Mouse (Mus musculus) forebrain, embryonic 13.5 days (tissue): ENCODE measurements around the gene Shisa6. TPM values are rescaled to one million over a fixed set of nuclear protein-coding genes. Genes with fewer than 3 reads are reported as not detected.
"Not testable (repeated sequence)": the region's sequence is repeated elsewhere in the genome, so short reads cannot be mapped to it uniquely, and the experiment has no call there.

Experiments
- ATAC-seq: fragments of 200-750 bp; cut with Nextera tagmentation; 2 replicates; pipeline ENCODE4 v1.8.0; 2017
- H3K27ac ChIP-seq: fragments of 300-500 bp; sonication (generic); 2 replicates; pipeline ENCODE4 v1.5.1; 2015; ENCODE audit warnings: inconsistent platforms, mild to moderate bottlenecking, moderate library complexity
- H3K27me3 ChIP-seq: fragments of 300-500 bp; sonication (generic); 2 replicates; pipeline ENCODE4 v1.6.1; 2015; ENCODE audit warnings: mild to moderate bottlenecking, inconsistent platforms
- H3K36me3 ChIP-seq: fragments of 300-500 bp; sonication (generic); 2 replicates; pipeline ENCODE4 v1.6.1; 2015; ENCODE audit warnings: mild to moderate bottlenecking, inconsistent platforms; ENCODE audit not compliant: poor library complexity, severe bottlenecking
- H3K4me1 ChIP-seq: fragments of 300-500 bp; sonication (generic); 2 replicates; pipeline ENCODE4 v1.6.1; 2015; ENCODE audit warnings: inconsistent platforms
- H3K4me2 ChIP-seq: fragments of 300-500 bp; sonication (generic); 2 replicates; pipeline ENCODE4 v1.6.1; 2015; ENCODE audit warnings: inconsistent platforms, mild to moderate bottlenecking, moderate library complexity
- H3K4me3 ChIP-seq: fragments of 300-500 bp; sonication (generic); 2 replicates; pipeline ENCODE4 v1.5.1; 2015; ENCODE audit warnings: mild to moderate bottlenecking, inconsistent platforms
- H3K9ac ChIP-seq: fragments of 300-500 bp; sonication (generic); 2 replicates; pipeline ENCODE4 v1.6.1; 2015; ENCODE audit warnings: mild to moderate bottlenecking, inconsistent platforms
- H3K9me3 ChIP-seq: fragments of 300-500 bp; sonication (generic); replicated peaks from 2 replicates; pipeline ENCODE4 v1.6.1; 2016; ENCODE audit warnings: inconsistent platforms
- WGBS: fragments of 180-500 bp; shearing (Covaris S2); methylation state at CpG from one replicate; pipeline ENCODE4 v1.1.7; 2015; 5-methylcytosine and 5-hydroxymethylcytosine counted together
- polyA plus RNA-seq: library from polyadenylated mRNA; unstranded; fragments of >200 nt; fragmentation: Nextera tagmentation; extraction: Ambion mirVana; gene quantifications from 2 replicates; pipeline ENCODE4 v1.2.1, GENCODE M21; 2015

Shisa6 gene
- polyA plus RNA-seq, 1 experiment from 2014 or later = 1.7 TPM

GRCm38 (mm10) chr11:66442631-66443030 lies 83.1 kb downstream of the Shisa6 start:
- no peaks in the 10 kb centered on the region for H3K9me3 ChIP-seq
- H3K4me1 ChIP-seq = 0 out of 2 replicates have a peak, but pooled peaks cover 2% of the 10 kb centered on the region
- no peaks in the 10 kb centered on the region for H3K36me3 ChIP-seq
- no peak overlapping the region for H3K9ac ChIP-seq
- H3K4me3 ChIP-seq = no peak overlapping the region
- no peak overlapping the region for H3K4me2 ChIP-seq
- H3K27me3 ChIP-seq = no peaks in the 10 kb centered on the region
- WGBS = 5% methylated on average over 5 of the region's 5 CpGs
- no peak overlapping the region for H3K27ac ChIP-seq
- no peak for ATAC-seq

- no peak overlapping the region for H3K9ac ChIP-seq
- H3K4me2 ChIP-seq = no peak overlapping the region
- ATAC-seq = no peak
- WGBS = 94% methylated on average over 6 of the region's 6 CpGs
- H3K4me1 ChIP-seq = no peaks in the 10 kb centered on the region
- H3K4me3 ChIP-seq = no peak overlapping the region
- H3K27ac ChIP-seq = no peak overlapping the region
- no peaks in the 10 kb centered on the region for H3K9me3 ChIP-seq
- H3K27me3 ChIP-seq = no peaks in the 10 kb centered on the region
- no peaks in the 10 kb centered on the region for H3K36me3 ChIP-seq
Observed at GRCm38 (mm10) chr11:66426129-66426528, 99.6 kb downstream of the Shisa6 start.

DNA sequence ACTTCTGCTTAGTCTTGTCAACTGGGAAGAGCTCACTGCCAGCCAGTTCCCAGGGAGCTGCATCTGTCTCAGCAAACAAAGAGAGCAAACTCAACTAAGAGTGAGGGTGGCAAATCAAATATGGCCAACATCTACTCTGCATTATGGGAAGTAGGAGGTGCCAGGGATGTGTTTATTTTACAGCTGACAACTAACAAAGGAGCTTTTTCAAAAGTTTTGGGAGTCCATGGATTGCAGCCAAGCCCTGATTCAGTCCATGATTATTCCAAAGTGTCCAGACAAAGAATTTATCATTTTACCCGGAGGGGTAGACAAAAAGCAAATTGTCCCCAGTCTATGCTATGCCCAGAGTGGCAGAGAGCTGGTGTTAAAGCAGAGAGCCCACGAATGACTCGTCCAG lies 107.5 kb downstream of the Shisa6 start:
- ATAC-seq = no peak
- H3K36me3 ChIP-seq = no peaks in the 10 kb centered on the region
- no peak overlapping the region for H3K4me3 ChIP-seq
- H3K9ac ChIP-seq = no peak overlapping the region
- peaks cover 11% of the 10 kb centered on the region for H3K4me1 ChIP-seq
- no peak overlapping the region for H3K27ac ChIP-seq
- no peaks in the 10 kb centered on the region for H3K9me3 ChIP-seq
- H3K27me3 ChIP-seq = no peaks in the 10 kb centered on the region
- H3K4me2 ChIP-seq = no peak overlapping the region
- 38% methylated on average over 3 of the region's 3 CpGs for WGBS

GRCm38 (mm10) chr11:66408721-66409120 lies 117.0 kb downstream of the Shisa6 start:
- H3K9me3 ChIP-seq, H3K4me2 ChIP-seq, H3K36me3 ChIP-seq, H3K27ac ChIP-seq, H3K9ac ChIP-seq, H3K27me3 ChIP-seq, H3K4me3 ChIP-seq, H3K4me1 ChIP-seq, ATAC-seq: not testable (repeated sequence)
- 91% methylated on average over 6 of the region's 6 CpGs for WGBS

- no peak overlapping the region for H3K27ac ChIP-seq
- WGBS = 55% methylated on average over 7 of the region's 7 CpGs
- no peak overlapping the region for H3K4me3 ChIP-seq
- no peak overlapping the region for H3K9ac ChIP-seq
- no peaks in the 10 kb centered on the region for H3K9me3 ChIP-seq
- H3K36me3 ChIP-seq = no peaks in the 10 kb centered on the region
- H3K4me1 ChIP-seq = peaks cover 6% of the 10 kb centered on the region; the same call in 1 of the 2 replicates
- no peaks in the 10 kb centered on the region for H3K27me3 ChIP-seq
- H3K4me2 ChIP-seq = no peak overlapping the region
- ATAC-seq = no peak
Observed at GRCm38 (mm10) chr11:66400036-66400435, 125.7 kb downstream of the Shisa6 start.

DNA sequence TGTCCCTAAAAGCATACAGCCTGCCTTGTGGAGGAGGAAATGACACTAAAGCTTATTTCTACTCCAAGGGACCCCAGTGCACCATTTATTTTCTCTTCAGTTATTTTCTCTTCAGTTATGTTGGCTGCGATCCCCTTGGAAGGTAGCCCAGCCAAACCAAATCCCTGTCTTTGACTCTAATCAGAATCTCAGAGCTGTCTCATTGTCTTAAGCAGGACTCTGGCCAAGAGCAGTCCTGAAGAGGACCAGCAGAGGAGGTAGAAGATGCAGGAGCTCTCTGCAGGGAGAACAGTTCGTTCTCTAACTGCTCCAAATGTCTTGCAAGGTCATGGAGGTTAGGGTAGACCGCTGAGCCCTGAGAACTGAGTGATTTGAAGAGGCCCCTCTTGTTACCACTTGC lies 138.2 kb downstream of the Shisa6 start:
- no peaks in the 10 kb centered on the region for H3K36me3 ChIP-seq
- H3K27ac ChIP-seq = no peak overlapping the region
- no peak overlapping the region for H3K4me3 ChIP-seq
- H3K4me1 ChIP-seq = peaks cover 6% of the 10 kb centered on the region; the same call in 1 of the 2 replicates
- no peak overlapping the region for H3K4me2 ChIP-seq
- WGBS = 70% methylated on average over 3 of the region's 3 CpGs
- no peaks in the 10 kb centered on the region for H3K9me3 ChIP-seq
- H3K9ac ChIP-seq = no peak overlapping the region
- no peaks in the 10 kb centered on the region for H3K27me3 ChIP-seq
- no peak for ATAC-seq

GRCm38 (mm10) chr11:66371796-66372195 lies 154.0 kb downstream of the Shisa6 start:
- H3K27me3 ChIP-seq = no peaks in the 10 kb centered on the region
- 73% methylated on average over 3 of the region's 3 CpGs for WGBS
- H3K4me1 ChIP-seq = peaks cover 4% of the 10 kb centered on the region; the same call in 1 of the 2 replicates
- no peak overlapping the region for H3K4me2 ChIP-seq
- no peaks in the 10 kb centered on the region for H3K9me3 ChIP-seq
- H3K36me3 ChIP-seq = no peaks in the 10 kb centered on the region
- H3K4me3 ChIP-seq = no peak overlapping the region
- H3K27ac ChIP-seq = no peak overlapping the region
- no peak overlapping the region for H3K9ac ChIP-seq
- no peak for ATAC-seq

DNA sequence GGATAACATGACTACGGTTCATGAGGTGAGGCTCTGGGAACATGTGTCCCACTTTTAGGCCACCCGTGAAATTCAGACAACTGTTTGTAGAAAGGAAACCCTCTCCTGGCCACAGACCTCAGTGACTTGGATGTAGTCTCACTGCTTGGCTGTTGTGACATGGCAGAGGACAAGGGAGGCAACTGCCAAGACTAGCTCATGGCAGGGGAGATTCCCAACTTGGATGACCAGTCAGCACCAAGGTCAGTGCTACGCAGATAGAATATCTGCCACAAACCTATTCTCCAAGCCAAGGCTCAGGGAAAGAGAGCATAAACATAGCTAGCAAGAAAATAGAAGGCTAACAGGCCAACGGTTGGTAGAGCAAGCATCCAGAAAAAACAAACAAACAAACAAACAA lies 156.0 kb downstream of the Shisa6 start:
- no peak overlapping the region for H3K4me2 ChIP-seq
- no peak for ATAC-seq
- peaks cover 4% of the 10 kb centered on the region; the same call in 1 of the 2 replicates for H3K4me1 ChIP-seq
- H3K27ac ChIP-seq = no peak overlapping the region
- no peak overlapping the region for H3K9ac ChIP-seq
- no peaks in the 10 kb centered on the region for H3K27me3 ChIP-seq
- 91% methylated on average over 4 of the region's 4 CpGs for WGBS
- H3K36me3 ChIP-seq = no peaks in the 10 kb centered on the region
- H3K9me3 ChIP-seq = no peaks in the 10 kb centered on the region
- H3K4me3 ChIP-seq = no peak overlapping the region

DNA sequence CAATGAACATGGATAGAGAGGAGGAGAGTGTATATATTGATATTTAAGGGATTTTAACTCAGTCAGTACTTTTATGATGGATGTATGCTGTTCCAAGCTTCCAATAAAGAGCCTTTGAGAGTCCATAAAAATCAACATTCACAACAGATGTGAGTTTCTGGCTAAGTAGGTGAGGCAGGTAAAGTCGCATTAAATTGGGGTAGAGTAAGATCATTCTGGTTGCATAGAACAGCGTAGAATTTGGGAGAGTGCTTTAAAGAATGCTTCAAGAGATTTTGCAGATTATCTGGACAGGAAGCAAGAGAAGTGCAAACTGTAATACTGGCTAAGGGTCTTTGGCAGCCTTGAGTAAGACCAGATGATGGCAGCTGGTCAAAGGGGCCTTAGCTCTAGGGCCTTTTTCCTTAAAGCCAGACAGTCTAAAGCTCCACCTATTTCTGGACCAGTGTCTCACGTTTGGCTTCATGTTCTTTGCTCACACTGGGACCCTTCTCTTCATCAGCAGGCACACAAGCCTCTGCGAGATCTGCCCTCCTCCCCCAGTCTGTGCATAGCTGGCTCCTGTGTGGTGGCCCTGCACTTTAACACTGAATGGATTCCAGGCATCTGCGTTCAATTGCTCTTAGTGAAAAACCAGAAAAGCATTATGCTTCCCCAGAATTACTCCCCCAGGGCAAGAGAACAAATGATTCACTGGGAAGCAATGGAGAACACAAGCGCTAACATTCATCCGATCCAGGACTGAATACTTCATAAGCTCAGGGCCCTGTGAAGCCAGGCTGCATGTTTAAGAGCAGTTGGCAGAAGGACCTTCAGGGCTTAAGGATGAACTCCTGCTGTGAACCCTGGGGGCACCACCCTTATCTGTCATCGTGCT lies 158.7 kb downstream of the Shisa6 start:
- 62% methylated on average over 8 of the region's 8 CpGs for WGBS

DNA sequence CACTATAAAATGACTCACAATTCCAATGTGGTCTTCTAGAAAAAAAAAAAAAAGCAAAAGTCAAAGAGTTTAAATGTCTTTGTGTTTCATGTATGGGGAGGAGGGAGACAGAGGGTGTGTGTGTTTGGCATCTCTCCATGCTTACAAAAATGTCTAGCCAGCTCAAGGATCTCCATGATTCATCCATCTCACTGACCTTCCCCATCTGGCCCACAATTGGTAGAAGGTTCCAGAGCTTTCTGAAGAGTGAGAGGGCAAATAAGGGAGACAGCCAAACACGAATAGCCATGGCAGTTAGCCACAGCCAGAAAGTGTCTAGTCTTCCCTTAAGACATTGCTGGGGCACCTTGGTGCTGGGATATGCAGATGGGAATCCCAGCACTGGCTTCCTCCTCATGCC lies 166.0 kb downstream of the Shisa6 start:
- H3K4me3 ChIP-seq = no peak overlapping the region
- no peak for ATAC-seq
- H3K27me3 ChIP-seq = no peaks in the 10 kb centered on the region
- H3K36me3 ChIP-seq = no peaks in the 10 kb centered on the region
- no peak overlapping the region for H3K27ac ChIP-seq
- H3K4me1 ChIP-seq = no peaks in the 10 kb centered on the region
- no peaks in the 10 kb centered on the region for H3K9me3 ChIP-seq
- 83% methylated on average over 1 of the region's 1 CpGs for WGBS
- H3K9ac ChIP-seq = no peak overlapping the region
- H3K4me2 ChIP-seq = no peak overlapping the region

More for the DNA sequence above, 158.7 kb downstream of the Shisa6 start:
- Histone ChIP-seq H3K36me3 (no peaks in the 10 kb centered on the region), H3K9ac (no peak overlapping the region), H3K4me3 (no peak overlapping the region), H3K4me2 (no peak overlapping the region), H3K27ac (no peak overlapping the region), H3K27me3 (no peaks in the 10 kb centered on the region), H3K9me3 (no peaks in the 10 kb centered on the region), H3K4me1 (peaks cover 4% of the 10 kb centered on the region; the same call in 1 of the 2 replicates)
- no peak for ATAC-seq

DNA sequence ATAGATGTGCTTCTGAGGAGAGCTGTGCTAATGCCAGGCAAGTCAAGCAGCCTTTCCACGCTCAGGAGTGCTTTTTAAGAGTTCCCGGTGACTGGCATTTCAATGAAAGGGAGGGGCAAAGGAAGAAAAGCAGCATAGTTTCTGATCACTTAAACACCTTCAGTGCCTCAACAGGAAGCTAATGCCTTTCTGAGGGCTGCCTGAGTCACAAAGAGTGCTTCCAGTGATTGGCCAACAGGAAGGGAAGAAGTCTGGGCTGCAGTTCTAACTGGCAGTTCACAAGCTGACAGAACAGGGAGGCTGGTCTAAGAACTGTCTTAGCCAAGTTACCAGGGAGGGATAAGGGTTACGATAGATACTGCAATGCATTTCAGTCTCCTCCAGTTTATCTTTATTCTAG lies 180.9 kb downstream of the Shisa6 start:
- Histone ChIP-seq H3K27me3 (no peaks in the 10 kb centered on the region), H3K4me2 (no peak overlapping the region), H3K4me1 (no peaks in the 10 kb centered on the region), H3K27ac (no peak overlapping the region; the same call in 1 of the 2 replicates), H3K9me3 (no peaks in the 10 kb centered on the region), H3K4me3 (no peak overlapping the region), H3K9ac (no peak overlapping the region), H3K36me3 (no peaks in the 10 kb centered on the region)
- ATAC-seq = no peak
- 37% methylated on average over 3 of the region's 3 CpGs for WGBS

GRCm38 (mm10) chr11:66336313-66336712 lies 189.5 kb downstream of the Shisa6 start:
- H3K4me1 ChIP-seq = no peaks in the 10 kb centered on the region
- no peaks in the 10 kb centered on the region for H3K36me3 ChIP-seq
- ATAC-seq = no peak
- no peak overlapping the region for H3K4me2 ChIP-seq
- no peaks in the 10 kb centered on the region for H3K9me3 ChIP-seq
- H3K4me3 ChIP-seq = no peak overlapping the region
- H3K9ac ChIP-seq = no peak overlapping the region
- H3K27ac ChIP-seq = no peak overlapping the region
- H3K27me3 ChIP-seq = no peaks in the 10 kb centered on the region

- H3K36me3 ChIP-seq = no peaks in the 10 kb centered on the region
- no peak for ATAC-seq
Observed at GRCm38 (mm10) chr11:66312764-66313163, 213.0 kb downstream of the Shisa6 start.

More at GRCm38 (mm10) chr11:66312764-66313163, 213.0 kb downstream of the Shisa6 start:
- H3K9me3 ChIP-seq = no peaks in the 10 kb centered on the region
- no peak overlapping the region for H3K4me2 ChIP-seq
- H3K4me3 ChIP-seq = no peak overlapping the region
- H3K27me3 ChIP-seq = no peaks in the 10 kb centered on the region
- H3K9ac ChIP-seq = no peak overlapping the region
- H3K27ac ChIP-seq = no peak overlapping the region
- 24% methylated on average over 7 of the region's 7 CpGs for WGBS
- H3K4me1 ChIP-seq = peaks cover 9% of the 10 kb centered on the region; the same call in 1 of the 2 replicates
